Mouse (Mus musculus) activated CD4-positive, CD25-positive, alpha-beta regulatory T cell, adult 4 months (primary cell): ENCODE measurements around the gene Sdc4. TPM values are rescaled to one million over a fixed set of nuclear protein-coding genes. Genes with fewer than 3 reads are reported as not detected.

Experiments used
- ATAC-seq: one replicate; pipeline ENCODE4 v1.8.0; 2017
- polyA plus RNA-seq, 2 experiments: library from polyadenylated mRNA; unstranded; fragments of 100-300 nt; shearing (Covaris generic); gene quantifications; one replicate each; pipeline ENCODE4 v1.2.1; 2017

The Sdc4 gene
- polyA plus RNA-seq, 2 experiments from 2014 or later, result 13.8 to 23.7 TPM

GRCm38 (mm10) chr2:164449341-164450042, 5.8 kb upstream of the Sdc4 start:
- no peak for ATAC-seq

GRCm38 (mm10) chr2:164448921-164449320, 5.2 kb upstream of the Sdc4 start:
- ATAC-seq, result no peak

- no peak for ATAC-seq
Measured at GRCm38 (mm10) chr2:164448140-164448539, 4.5 kb upstream of the Sdc4 start.

GRCm38 (mm10) chr2:164446086-164446469, 2.4 kb upstream of the Sdc4 start:
- ATAC-seq, result no peak

DNA sequence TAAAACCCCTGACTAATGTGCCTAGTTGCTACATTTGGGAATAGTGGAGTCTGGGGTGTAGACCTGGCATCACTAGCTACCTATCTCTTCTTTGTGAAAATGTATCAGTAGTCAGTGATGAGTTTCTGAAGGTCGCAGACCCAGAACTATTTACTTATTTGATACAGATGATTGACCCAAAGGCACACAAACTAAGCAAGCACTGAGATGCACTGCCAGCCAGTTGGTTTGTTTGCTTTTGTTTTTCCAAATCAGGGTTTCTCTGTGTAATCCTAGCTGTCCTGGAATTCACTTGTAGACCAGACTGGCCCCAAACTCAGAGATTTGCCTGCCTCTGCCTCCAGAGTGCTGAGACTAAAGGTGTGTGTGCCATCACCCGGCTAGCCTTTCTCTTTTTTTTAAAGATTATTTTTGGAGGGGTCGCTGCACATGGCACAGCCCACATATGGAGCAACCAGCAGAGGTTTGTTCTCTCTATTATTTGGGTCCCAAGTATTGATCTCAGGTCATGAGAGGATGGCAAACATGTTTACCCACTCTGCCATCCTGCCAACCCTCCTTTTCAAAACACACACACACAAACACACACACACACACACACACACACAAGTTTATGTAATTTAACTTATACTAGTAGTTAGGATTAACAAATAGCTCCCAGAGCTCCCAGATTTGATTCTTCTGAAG, 1.9 kb upstream of the Sdc4 start:
- no peak for ATAC-seq

DNA sequence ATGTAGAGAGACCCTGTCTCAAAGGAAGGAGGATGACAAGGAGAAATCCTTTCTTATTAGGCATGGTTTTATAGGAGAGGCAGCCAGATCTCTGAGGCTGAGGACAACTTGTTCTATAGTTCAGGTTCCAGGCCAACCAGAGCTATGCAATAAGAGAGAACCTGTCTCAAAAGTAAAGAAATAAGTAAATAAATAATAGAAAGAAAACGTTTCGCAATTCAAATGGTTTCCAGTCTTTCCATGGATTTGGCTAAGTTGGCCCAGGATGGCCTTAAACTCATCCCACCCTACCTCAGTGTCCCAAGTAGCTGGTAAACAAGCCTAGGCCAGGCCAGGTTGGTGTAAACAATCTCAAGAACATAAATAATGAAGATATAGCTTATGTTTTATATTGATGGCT, 1.0 kb upstream of the Sdc4 start:
- ATAC-seq, result no peak

DNA sequence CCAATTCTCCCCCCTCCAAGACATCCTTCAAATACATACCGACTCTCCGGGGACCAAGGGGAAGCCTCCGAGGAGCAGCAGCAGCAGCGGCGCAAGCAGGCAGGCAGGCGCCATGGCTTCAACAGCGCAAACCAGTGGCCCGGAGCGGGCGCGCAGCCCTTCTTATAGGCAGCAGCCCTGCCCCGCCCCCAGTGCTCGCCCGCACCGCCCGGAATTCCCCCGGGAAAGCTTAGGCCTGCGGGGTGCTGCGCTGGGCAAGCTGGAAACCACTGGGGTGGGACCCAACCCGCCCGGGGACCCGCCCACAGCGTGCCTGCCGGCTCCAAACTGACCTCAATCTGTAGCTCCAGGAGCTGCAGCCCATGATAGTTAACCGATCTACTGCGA, 643 bp downstream of the Sdc4 start:
- ATAC-seq, result peak; percentile 26

DNA sequence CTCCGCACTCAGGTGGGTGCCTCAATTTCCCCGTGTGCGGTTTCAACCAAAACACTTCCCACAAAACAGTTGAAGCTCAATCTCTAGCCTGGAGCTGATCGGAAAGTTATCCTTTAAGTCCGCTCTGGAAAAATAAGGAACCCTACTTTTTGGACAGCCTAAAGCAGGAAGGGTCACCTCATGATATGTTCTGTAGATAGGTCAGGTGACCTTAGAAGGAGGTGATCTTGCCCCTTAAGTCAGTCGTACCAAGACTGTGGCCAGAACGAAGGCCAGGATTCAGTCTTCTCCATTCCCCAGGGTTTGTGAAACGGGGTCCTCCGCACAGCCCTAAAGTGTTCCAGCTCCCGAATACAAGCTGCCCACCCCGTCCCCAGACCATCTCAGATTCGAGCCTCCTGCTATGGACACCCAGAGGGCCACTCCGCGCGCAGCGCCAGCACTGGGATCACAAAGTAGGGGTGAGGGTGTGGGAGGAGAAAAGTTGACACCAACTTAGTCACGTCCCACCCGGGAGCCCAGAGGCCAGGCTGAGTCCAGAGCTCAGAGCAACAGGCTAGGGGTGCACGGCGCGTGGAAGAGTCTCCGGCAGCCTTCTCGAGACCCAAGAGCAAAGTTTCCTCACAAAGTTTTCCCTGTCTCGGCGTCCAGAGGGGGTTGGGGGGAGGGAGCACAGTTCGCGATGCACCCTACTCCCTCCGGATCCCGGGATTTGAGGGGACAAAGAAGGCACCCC, 1.2 kb downstream of the Sdc4 start:
- ATAC-seq, result no peak

GRCm38 (mm10) chr2:164441731-164442130, 2.0 kb downstream of the Sdc4 start:
- ATAC-seq, result no peak

- ATAC-seq, result peak; percentile 74
Measured at GRCm38 (mm10) chr2:164441155-164441554, 2.5 kb downstream of the Sdc4 start.

DNA sequence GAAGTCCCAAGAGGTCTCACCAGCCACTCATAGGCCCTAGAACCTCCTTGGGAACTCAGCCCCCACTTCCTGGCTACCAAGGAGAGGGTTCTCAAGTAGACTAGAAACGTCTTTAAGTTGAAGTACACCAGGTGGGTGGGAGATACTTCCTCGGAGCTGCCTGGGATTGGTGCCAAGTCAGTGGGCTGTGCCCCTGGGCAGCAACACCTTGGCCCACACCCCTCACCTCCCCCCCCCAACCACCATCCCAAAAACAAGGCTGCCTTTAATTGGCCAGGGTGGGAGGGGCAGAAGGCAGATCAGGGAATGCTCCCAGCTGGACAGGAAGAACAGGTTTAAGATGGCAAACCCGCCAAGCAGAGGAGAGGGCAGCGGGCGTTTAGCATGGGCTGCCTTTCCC, 3.4 kb downstream of the Sdc4 start:
- ATAC-seq, result no peak

DNA sequence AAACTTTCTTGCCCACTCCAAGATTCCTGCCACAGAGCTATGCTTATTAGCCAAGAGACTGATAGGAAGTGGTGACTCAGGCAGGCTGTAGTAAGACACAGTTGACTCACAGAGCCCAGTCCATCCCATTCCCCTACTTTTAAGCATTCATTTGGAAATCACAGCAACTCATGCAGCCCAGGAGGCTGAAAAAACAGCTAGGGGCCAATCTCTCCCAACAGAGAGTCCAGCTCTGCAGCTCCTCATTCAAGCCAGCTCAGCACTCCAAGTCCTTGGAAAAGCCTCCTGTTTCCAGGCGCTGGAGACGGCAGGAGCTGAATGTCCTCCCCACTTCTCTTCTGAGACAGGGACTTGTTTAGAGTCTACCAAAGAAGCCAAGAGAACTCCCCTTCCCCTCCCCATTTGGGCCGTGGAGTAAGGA, 4.7 kb downstream of the Sdc4 start:
- no peak for ATAC-seq

DNA sequence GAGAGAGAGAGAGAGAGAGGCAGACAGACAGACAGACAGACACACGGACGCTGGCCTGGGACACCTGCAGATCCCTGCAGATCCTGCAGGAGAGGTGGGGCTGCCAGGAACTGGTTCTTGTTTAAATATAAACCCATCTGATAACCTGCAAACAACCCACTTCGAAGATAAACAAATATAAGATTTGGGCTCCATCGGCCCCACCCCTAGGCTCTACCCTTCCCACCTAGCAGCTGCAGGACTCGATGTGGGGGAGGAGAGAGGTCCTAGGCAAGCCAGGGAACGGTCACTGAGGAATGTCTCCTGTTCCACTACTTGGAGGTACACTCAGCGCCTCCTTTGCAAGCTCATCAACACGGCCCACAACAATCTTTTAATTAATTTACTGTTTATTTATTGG, 5.4 kb downstream of the Sdc4 start:
- ATAC-seq, result no peak

DNA sequence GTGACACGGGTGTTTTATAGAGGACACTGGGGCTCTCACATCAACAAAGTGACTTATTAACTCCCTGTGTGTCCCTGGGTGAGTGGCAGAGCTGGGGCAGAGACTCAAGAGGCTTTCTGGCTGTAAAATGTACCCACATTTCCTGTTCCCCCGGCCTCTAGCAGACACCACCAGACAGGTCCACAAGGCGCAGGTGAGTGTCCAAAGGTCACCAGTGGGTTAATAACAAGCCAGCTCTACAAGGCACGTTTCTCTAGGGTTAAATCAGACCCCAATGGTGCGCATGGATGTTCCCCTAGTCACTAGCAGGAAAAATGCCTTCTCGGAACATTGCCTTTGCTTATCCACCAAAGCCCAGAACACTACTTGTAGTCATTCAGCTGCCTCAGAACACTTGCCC, 6.0 kb downstream of the Sdc4 start:
- no peak for ATAC-seq

- ATAC-seq, result no peak
Measured at GRCm38 (mm10) chr2:164436961-164437360, 6.7 kb downstream of the Sdc4 start.

GRCm38 (mm10) chr2:164436215-164436913, 7.3 kb downstream of the Sdc4 start:
- ATAC-seq, result no peak

- ATAC-seq, result no peak
Measured at GRCm38 (mm10) chr2:164435216-164436090, 8.2 kb downstream of the Sdc4 start.

DNA sequence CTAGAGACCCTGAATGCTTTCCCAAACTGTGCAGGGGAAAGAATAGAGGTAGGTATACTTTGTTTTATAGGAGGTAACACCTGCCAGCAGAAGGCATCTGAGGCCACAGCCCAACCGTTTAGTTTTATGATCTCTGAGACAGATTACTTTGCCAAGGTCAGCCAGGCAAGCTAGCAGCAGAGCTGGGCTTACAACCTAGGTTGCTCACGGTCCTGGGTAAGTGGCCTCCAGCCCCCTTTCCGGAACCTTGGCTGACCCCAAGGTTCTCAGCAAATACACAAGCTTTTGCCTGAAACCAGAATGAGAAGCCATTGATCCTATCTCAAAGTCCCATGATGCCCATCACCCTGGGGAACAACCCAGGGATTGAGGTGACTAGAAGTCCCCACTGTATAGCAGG, 9.0 kb downstream of the Sdc4 start:
- no peak for ATAC-seq

GRCm38 (mm10) chr2:164433278-164433895, 10.3 kb downstream of the Sdc4 start:
- ATAC-seq, result no peak

DNA sequence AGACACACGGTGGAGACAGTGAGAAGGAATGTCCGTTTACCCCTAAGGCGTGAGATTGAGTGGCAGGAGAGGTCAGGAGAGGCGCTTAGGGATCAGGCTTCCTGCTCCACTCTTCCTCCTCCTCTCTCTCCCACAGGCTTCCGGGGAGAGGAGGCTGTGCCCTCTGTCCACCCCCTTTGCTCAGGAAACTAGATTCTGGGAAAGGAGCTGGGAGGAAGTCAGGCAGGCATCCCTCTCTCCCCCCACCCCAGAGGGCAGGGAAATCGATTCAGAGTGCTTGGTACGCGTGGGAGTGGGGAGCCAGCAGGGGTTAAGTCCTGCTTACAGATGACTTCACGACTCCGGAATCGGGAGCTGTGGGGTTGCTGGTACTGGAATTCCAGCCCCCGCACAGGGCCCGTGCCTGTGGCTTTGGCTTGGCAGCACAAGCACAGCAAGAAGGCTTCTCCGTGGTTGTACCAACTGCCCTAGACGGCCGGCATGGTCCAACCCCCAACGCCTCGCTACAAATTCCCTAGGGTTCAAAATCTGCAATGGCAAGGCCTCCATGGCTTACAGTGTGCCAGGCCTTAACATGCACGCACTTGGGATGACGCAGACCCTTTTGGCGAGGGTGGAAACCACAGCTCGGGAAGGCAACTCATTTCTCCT, 11.0 kb downstream of the Sdc4 start:
- ATAC-seq, result no peak
